29 mouse cellular contexts compared by ENCODE assay signal in the genomic region with DNA sequence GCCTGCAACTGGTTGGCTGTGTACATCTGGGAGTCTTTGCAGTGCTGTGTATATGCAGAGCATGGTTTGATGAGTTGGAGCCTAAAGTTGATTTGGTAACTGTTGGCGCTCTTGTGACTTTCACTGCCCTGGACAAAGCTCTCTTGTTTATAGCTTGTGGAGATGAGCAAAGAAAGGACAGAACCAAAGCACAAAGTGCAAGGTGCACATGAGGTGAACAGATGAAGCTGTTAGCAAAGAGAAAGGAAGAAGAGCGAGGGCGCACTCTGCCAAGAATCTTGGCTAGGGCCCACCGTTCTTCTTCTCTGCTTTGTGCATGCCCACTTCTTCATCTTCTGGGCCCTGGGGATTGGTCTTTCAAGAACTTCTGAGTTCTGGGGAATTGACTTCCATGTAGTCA. TPM values are rescaled to one million over a fixed set of nuclear protein-coding genes. Genes with fewer than 3 reads are reported as not detected.
DNase-seq lines count a peak whose midpoint lies in the region; ATAC-seq and TF ChIP-seq lines count a peak whose summit lies in the region.
"Had no signal": no experiment of that assay in that cellular context is flagged by ENCODE, and none has a peak within 500 bp of the region (broad histone marks: within the 10 kb centered on the region; RNA-seq: fewer than 3 reads in every experiment).

No protein-coding gene starts in this region.

- H3K36me3 ChIP-seq in kidney, embryonic 15.5 days, result no peaks in the 10 kb centered on the region
- no peaks in the 10 kb centered on the region for H3K36me3 ChIP-seq in liver, postnatal 0 days (replicated peaks; ENCODE audit: insufficient read depth, low read length)
- no peaks in the 10 kb centered on the region for H3K36me3 ChIP-seq in liver, embryonic 12.5 days
- H3K36me3 ChIP-seq: embryonic facial prominence, embryonic 10.5 days; embryonic facial prominence, embryonic 13.5 days; forebrain, embryonic 12.5 days; forebrain, embryonic 15.5 days; G1E; hindbrain, embryonic 10.5 days; hindbrain, embryonic 13.5 days had no signal

- TF ChIP-seq CTCF in liver, postnatal 0 days (IDR thresholded peaks at IDR 0.05; ENCODE audit: low read depth), result no peak

- 95% methylated on average over 4 of the region's 4 CpGs for WGBS in kidney, embryonic 15.5 days
- 82% methylated on average over 4 of the region's 4 CpGs for WGBS in liver, postnatal 0 days (ENCODE audit: insufficient replicate concordance)
- WGBS in liver, embryonic 12.5 days (ENCODE audit: insufficient replicate concordance), result 88% methylated on average over 4 of the region's 4 CpGs

- H3K4me1 ChIP-seq in kidney, embryonic 15.5 days, result no peaks in the 10 kb centered on the region
- H3K4me1 ChIP-seq in liver, postnatal 0 days (ENCODE audit: insufficient read depth), result no peaks in the 10 kb centered on the region
- H3K4me1 ChIP-seq in liver, embryonic 12.5 days, result no peaks in the 10 kb centered on the region
- H3K4me1 ChIP-seq: embryonic facial prominence, embryonic 10.5 days; embryonic facial prominence, embryonic 13.5 days; forebrain, embryonic 15.5 days; hindbrain, embryonic 10.5 days; hindbrain, embryonic 13.5 days had no signal

- no peak for ATAC-seq in kidney, embryonic 15.5 days (replicated peaks; ENCODE audit: low FRiP score)
- peak; percentile 68 for ATAC-seq in liver, postnatal 0 days
- no peak for ATAC-seq in liver, embryonic 12.5 days
- ATAC-seq: forebrain, embryonic 15.5 days; hindbrain, embryonic 16.5 days; Patski had no signal

- no peak overlapping the region for H3K9ac ChIP-seq in kidney, embryonic 15.5 days
- no peak overlapping the region for H3K9ac ChIP-seq in liver, postnatal 0 days (replicated peaks)
- H3K9ac ChIP-seq in liver, embryonic 12.5 days, result no peak overlapping the region
- H3K9ac ChIP-seq: embryonic facial prominence, embryonic 13.5 days; forebrain, embryonic 12.5 days; forebrain, embryonic 15.5 days; hindbrain, embryonic 13.5 days had no signal

- H3K4me2 ChIP-seq in kidney, embryonic 15.5 days, result no peak overlapping the region
- no peak overlapping the region for H3K4me2 ChIP-seq in liver, postnatal 0 days (ENCODE audit: low read depth, low read length)
- no peak overlapping the region for H3K4me2 ChIP-seq in liver, embryonic 12.5 days
- H3K4me2 ChIP-seq: embryonic facial prominence, embryonic 13.5 days; forebrain, embryonic 12.5 days; forebrain, embryonic 15.5 days; heart, embryonic 11.5 days; hindbrain, embryonic 13.5 days had no signal

- H3K27me3 ChIP-seq in kidney, embryonic 15.5 days, result no peaks in the 10 kb centered on the region
- no peaks in the 10 kb centered on the region for H3K27me3 ChIP-seq in liver, postnatal 0 days (ENCODE audit: insufficient read depth, low read length)
- H3K27me3 ChIP-seq in liver, embryonic 12.5 days (replicated peaks), result no peaks in the 10 kb centered on the region
- H3K27me3 ChIP-seq: CH12.LX; embryonic facial prominence, embryonic 13.5 days; forebrain, embryonic 12.5 days; forebrain, embryonic 15.5 days; hindbrain, embryonic 13.5 days; Patski had no signal

- no peaks in the 10 kb centered on the region for H3K9me3 ChIP-seq in kidney, embryonic 15.5 days (replicated peaks)
- no peaks in the 10 kb centered on the region for H3K9me3 ChIP-seq in liver, postnatal 0 days (ENCODE audit: low read length)
- H3K9me3 ChIP-seq in liver, embryonic 12.5 days (replicated peaks), result no peaks in the 10 kb centered on the region
- H3K9me3 ChIP-seq: embryonic facial prominence, embryonic 10.5 days; embryonic facial prominence, embryonic 13.5 days; forebrain, embryonic 12.5 days; forebrain, embryonic 15.5 days; G1E; hindbrain, embryonic 10.5 days; hindbrain, embryonic 13.5 days had no signal

- H3K4me3 ChIP-seq in kidney, embryonic 15.5 days (replicated peaks), result no peak overlapping the region
- no peak overlapping the region for H3K4me3 ChIP-seq in liver, postnatal 0 days (ENCODE audit: low read depth, low read length)
- H3K4me3 ChIP-seq in liver, embryonic 12.5 days, result no peak overlapping the region
- H3K4me3 ChIP-seq: embryonic facial prominence, embryonic 10.5 days; embryonic facial prominence, embryonic 13.5 days; erythroblast, embryonic 14.5 days; forebrain, embryonic 12.5 days; forebrain, embryonic 15.5 days; hindbrain, embryonic 10.5 days; hindbrain, embryonic 13.5 days had no signal

- DNase-seq in kidney, adult 11 months, result peak; percentile 41
- no peak for DNase-seq in kidney, postnatal 4 days
- peak; percentile 31 to 58 for DNase-seq in kidney, adult 8-10 months
- no peak for DNase-seq in liver, postnatal 0 days
- no peak for DNase-seq in cerebellum, postnatal 4 days (ENCODE audit: low spot score in 2 of 2)
- DNase-seq: adrenal gland, postnatal 10 days; B cell, adult 2 months; cerebellum, adult 11 months; cerebellum, adult 2 months; cerebellum, adult 9-11 months; cerebellum, postnatal 25 days; embryo, embryonic 11 days; gastrocnemius, postnatal 10 days; gastrocnemius, postnatal 36 days had no signal

- no peak for TF ChIP-seq EP300 in liver, postnatal 0 days (IDR thresholded peaks at IDR 0.05; ENCODE audit: low read depth)

- H3K27ac ChIP-seq in kidney, embryonic 15.5 days, result no peak overlapping the region
- no peak overlapping the region for H3K27ac ChIP-seq in liver, postnatal 0 days (ENCODE audit: low read depth)
- H3K27ac ChIP-seq in liver, embryonic 12.5 days, result no peak overlapping the region
- H3K27ac ChIP-seq: embryonic facial prominence, embryonic 10.5 days; embryonic facial prominence, embryonic 13.5 days; forebrain, embryonic 15.5 days; hindbrain, embryonic 10.5 days; hindbrain, embryonic 13.5 days had no signal

RNA-seq across cellular contexts. Expression of gene Spata46, which starts 35.3 kb away (rescaled TPM):
- polyA plus RNA-seq in kidney, embryonic 15.5 days (2015; fragmentation: Nextera tagmentation; extraction: Ambion mirVana), result 2.1 and 2.5 TPM in 2 replicates
- 0.24 and 0.48 TPM in 2 replicates for polyA plus RNA-seq in liver, postnatal 0 days (2015; fragmentation: Nextera tagmentation; extraction: Ambion mirVana)
- polyA plus RNA-seq in liver, embryonic 12.5 days (2016; fragmentation: Nextera tagmentation; extraction: Ambion mirVana), result 0.38 and 0.47 TPM in 2 replicates
- polyA plus RNA-seq: cerebellum, adult 2 months; cortical plate, adult 2 months; erythroblast, embryonic 14.5 days; G1E had no signal

RNA-seq across cellular contexts. Expression of gene Gm7694, which starts 37.8 kb away (rescaled TPM):
- 5.8 TPM in 2 replicates for polyA plus RNA-seq in kidney, embryonic 15.5 days (2015; fragmentation: Nextera tagmentation; extraction: Ambion mirVana)
- polyA plus RNA-seq in liver, postnatal 0 days (2015; fragmentation: Nextera tagmentation; extraction: Ambion mirVana), result 2.0 and 2.7 TPM in 2 replicates
- 1.9 and 2.3 TPM in 2 replicates for polyA plus RNA-seq in liver, embryonic 12.5 days (2016; fragmentation: Nextera tagmentation; extraction: Ambion mirVana)

Comparison
In these comparisons a context has a peak if more than half of its experiments do, and no peak if none do; other contexts are left out.
1. DNase-seq: peak in kidney, adult 11 months (single experiment) and kidney, adult 8-10 months (2 of 2); none in kidney, postnatal 4 days (0 of 2), liver, postnatal 0 days (single experiment) and cerebellum, postnatal 4 days (0 of 2).